Mouse (Mus musculus) heart, embryonic 11.5 days (tissue): Measurements from ENCODE around the gene Lsr. TPM values are rescaled to one million over a fixed set of nuclear protein-coding genes. Genes with fewer than 3 reads are reported as not detected.
A peak's percentile ranks its signal among the peaks of the same experiment; 100 is the strongest.

Experiments used
- ATAC-seq: fragments of 200-750 bp; cut with Nextera tagmentation; replicated peaks from 2 replicates; pipeline ENCODE4 v1.8.0; 2017; ENCODE audit warnings: moderate library complexity; ENCODE audit not compliant: insufficient number of reproducible peaks, low FRiP score, low TSS enrichment
- H3K27ac ChIP-seq: fragments of 300-500 bp; sonication (generic); 2 replicates; pipeline ENCODE4 v1.5.1; 2014; ENCODE audit warnings: mild to moderate bottlenecking, low read depth, low read length
- H3K27me3 ChIP-seq: fragments of 300-500 bp; sonication (generic); 2 replicates; pipeline ENCODE4 v1.6.1; 2014; ENCODE audit warnings: mild to moderate bottlenecking, low read length, mixed read lengths; ENCODE audit not compliant: control insufficient read depth, insufficient read depth
- H3K36me3 ChIP-seq: fragments of 300-500 bp; sonication (generic); 2 replicates; pipeline ENCODE4 v1.6.1; 2014; ENCODE audit warnings: mild to moderate bottlenecking, low read length, moderate library complexity, mixed read lengths; ENCODE audit not compliant: control insufficient read depth, insufficient read depth
- H3K4me1 ChIP-seq: fragments of 300-500 bp; sonication (generic); 2 replicates; pipeline ENCODE4 v1.6.1; 2014; ENCODE audit warnings: low read length; ENCODE audit not compliant: control insufficient read depth, insufficient read depth
- H3K4me2 ChIP-seq: fragments of 300-500 bp; sonication (generic); 2 replicates; pipeline ENCODE4 v1.6.1; 2014; ENCODE audit warnings: mild to moderate bottlenecking, moderate library complexity
- H3K4me3 ChIP-seq: fragments of 300-500 bp; sonication (generic); 2 replicates; pipeline ENCODE4 v1.5.1; 2014; ENCODE audit warnings: low read depth, low read length
- H3K9ac ChIP-seq: fragments of 300-500 bp; sonication (generic); 2 replicates; pipeline ENCODE4 v1.6.1; 2014; ENCODE audit warnings: mild to moderate bottlenecking, low read depth, low read length, moderate library complexity
- H3K9me3 ChIP-seq: fragments of 300-500 bp; sonication (generic); replicated peaks from 2 replicates; pipeline ENCODE4 v1.6.1; 2016; ENCODE audit warnings: low read length; ENCODE audit not compliant: control insufficient read depth
- WGBS: fragments of 180-500 bp; shearing (Covaris S2); extraction: QIAGEN DNeasy Blood & Tissue Kit; methylation state at CpG from one replicate; pipeline ENCODE4 v1.1.7; 2014; ENCODE audit not compliant: insufficient replicate concordance; 5-methylcytosine and 5-hydroxymethylcytosine counted together
- polyA plus RNA-seq: library from polyadenylated mRNA; unstranded; fragments of >200 nt; fragmentation: Nextera tagmentation; extraction: Ambion mirVana; gene quantifications from 2 replicates; pipeline ENCODE4 v1.2.1, GENCODE M21; 2014

Lsr gene
- polyA plus RNA-seq, 1 experiment from 2014 or later: 14.4 TPM

- ATAC-seq: no peak
- 78% methylated on average over 5 of the region's 5 CpGs for WGBS
Observed at GRCm38 (mm10) chr7:30993986-30994385, 20.7 kb upstream of the Lsr start.

DNA sequence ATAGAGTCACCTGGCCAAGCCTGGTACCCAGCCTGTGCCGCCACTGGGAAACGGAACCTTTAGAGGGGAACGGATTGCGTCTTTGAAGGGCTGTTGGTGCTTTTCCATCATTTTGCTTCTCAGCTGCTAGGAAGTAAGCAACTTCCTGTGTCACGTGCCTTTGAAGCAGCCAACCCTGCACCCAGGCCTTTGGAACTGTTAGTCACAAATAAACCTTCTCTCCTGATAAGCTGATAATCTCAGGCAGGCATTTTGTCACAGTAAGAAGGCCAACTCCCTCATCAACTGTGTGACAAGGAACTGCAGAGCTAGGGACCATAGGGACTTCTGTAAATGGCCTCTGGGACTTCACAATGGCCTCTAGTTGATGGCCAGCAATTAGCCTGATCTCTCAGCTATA lies 18.9 kb upstream of the Lsr start:
- Histone ChIP-seq H3K27ac (no peak overlapping the region), H3K9me3 (0 out of 2 replicates have a peak, but pooled peaks cover 3% of the 10 kb centered on the region), H3K36me3 (no peaks in the 10 kb centered on the region), H3K9ac (no peak overlapping the region), H3K4me2 (no peak overlapping the region; the same call in 1 of the 2 replicates), H3K27me3 (no peaks in the 10 kb centered on the region), H3K4me1 (peaks cover 4% of the 10 kb centered on the region; the same call in 1 of the 2 replicates), H3K4me3 (no peak overlapping the region)
- WGBS: 58% methylated on average over 5 of the region's 5 CpGs
- ATAC-seq: no peak

More at GRCm38 (mm10) chr7:30993986-30994385, 20.7 kb upstream of the Lsr start:
- Histone ChIP-seq H3K4me3 (no peak overlapping the region), H3K27me3 (no peaks in the 10 kb centered on the region), H3K27ac (no peak overlapping the region), H3K4me2 (no peak overlapping the region), H3K9me3 (0 out of 2 replicates have a peak, but pooled peaks cover 3% of the 10 kb centered on the region), H3K36me3 (no peaks in the 10 kb centered on the region), H3K9ac (no peak overlapping the region), H3K4me1 (peaks cover 4% of the 10 kb centered on the region; the same call in 1 of the 2 replicates)

DNA sequence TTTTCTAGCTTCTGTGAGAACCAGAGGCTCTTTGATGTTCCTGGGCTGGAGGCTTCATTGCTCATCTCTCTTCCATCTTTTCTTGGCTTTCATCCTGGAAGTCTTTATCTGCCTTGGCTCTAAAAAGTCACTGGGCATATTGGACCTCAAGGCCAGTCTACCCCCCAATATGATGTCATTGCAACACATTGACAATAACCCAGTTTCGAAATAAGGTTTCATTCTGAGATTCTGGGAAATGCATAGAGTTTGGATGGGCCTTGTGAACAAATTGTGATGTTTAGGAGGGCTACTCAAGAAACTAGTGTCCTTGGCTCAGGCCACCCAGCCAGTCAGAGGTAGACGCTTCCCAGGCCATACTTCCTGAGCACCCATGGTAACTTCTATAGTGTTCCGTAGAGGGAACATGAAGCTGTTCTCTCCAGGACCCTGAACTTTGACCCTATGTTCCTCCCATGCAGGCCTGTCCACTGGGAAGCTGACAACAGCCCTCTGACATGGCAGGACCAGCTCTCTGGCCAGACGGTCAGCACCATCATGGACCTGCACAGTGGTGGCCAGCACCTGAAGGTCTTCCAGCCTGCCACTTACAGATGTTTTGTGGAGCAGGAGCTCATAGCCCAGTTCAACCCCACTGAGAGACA lies 15.4 kb upstream of the Lsr start:
- H3K27ac ChIP-seq: no peak overlapping the region
- 74% methylated on average over 4 of the region's 4 CpGs for WGBS
- peaks cover 4% of the 10 kb centered on the region; the same call in 1 of the 2 replicates for H3K4me1 ChIP-seq
- no peaks in the 10 kb centered on the region for H3K27me3 ChIP-seq
- H3K9ac ChIP-seq: no peak overlapping the region
- H3K36me3 ChIP-seq: no peaks in the 10 kb centered on the region
- no peak for ATAC-seq
- no peak overlapping the region for H3K4me3 ChIP-seq
- H3K9me3 ChIP-seq: no peaks in the 10 kb centered on the region
- H3K4me2 ChIP-seq: no peak overlapping the region

DNA sequence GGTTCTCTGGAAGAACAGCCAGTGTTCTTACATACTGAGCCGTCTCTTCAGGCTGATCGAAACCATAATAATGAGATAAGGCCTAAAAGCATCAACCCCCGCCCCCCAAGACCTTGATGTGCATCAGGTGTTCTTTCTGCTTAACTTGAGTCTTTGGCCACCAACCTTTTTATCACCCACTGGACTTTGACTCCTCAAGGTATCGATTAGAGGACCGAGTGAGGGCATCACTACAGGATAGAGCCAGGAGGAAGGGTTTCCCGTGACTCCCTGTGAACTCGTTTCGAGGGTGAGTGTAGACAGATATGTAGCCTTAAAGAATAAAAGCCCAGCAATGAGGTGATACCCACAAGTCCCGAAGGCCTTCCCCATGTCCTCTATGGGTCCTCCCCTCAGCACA lies 12.1 kb upstream of the Lsr start:
- H3K36me3 ChIP-seq: no peaks in the 10 kb centered on the region
- no peaks in the 10 kb centered on the region for H3K4me1 ChIP-seq
- no peak for ATAC-seq
- H3K4me2 ChIP-seq: no peak overlapping the region
- no peaks in the 10 kb centered on the region for H3K27me3 ChIP-seq
- no peak overlapping the region for H3K27ac ChIP-seq
- 83% methylated on average over 9 of the region's 9 CpGs for WGBS
- H3K9ac ChIP-seq: no peak overlapping the region
- H3K9me3 ChIP-seq: no peaks in the 10 kb centered on the region; the same call in 1 of the 2 replicates
- H3K4me3 ChIP-seq: no peak overlapping the region

- Histone ChIP-seq H3K4me1 (no peaks in the 10 kb centered on the region), H3K27me3 (no peaks in the 10 kb centered on the region), H3K9me3 (no peaks in the 10 kb centered on the region; the same call in 1 of the 2 replicates), H3K36me3 (no peaks in the 10 kb centered on the region), H3K27ac (no peak overlapping the region), H3K4me3 (no peak overlapping the region), H3K9ac (no peak overlapping the region), H3K4me2 (no peak overlapping the region)
- no peak for ATAC-seq
- WGBS: 81% methylated on average over 4 of the region's 4 CpGs
Observed at GRCm38 (mm10) chr7:30981703-30982102, 8.4 kb upstream of the Lsr start.

GRCm38 (mm10) chr7:30973501-30974289 lies 431 bp upstream of the Lsr start, which contains the start of gene Fam187b:
Gene Fam187b, plus strand, starts transcription at chr7:30973790.
- H3K9me3 ChIP-seq: no peaks in the 10 kb centered on the region
- under 1% methylated on average over 37 of the region's 37 CpGs for WGBS
- H3K36me3 ChIP-seq: no peaks in the 10 kb centered on the region
- H3K4me2 ChIP-seq: peak within 1 kb of the TSS; percentile 70
- peaks cover 18% of the 10 kb centered on the region for H3K27me3 ChIP-seq
- H3K4me3 ChIP-seq: peak within 1 kb of the TSS; percentile 50
- H3K27ac ChIP-seq: no peak within 1 kb of the TSS
- peak within 1 kb of the TSS; percentile 67 for H3K9ac ChIP-seq
- H3K4me1 ChIP-seq: peaks cover 5% of the 10 kb centered on the region; the same call in 1 of the 2 replicates
- ATAC-seq: peak; percentile 63; the same call in 1 of the 2 replicates

DNA sequence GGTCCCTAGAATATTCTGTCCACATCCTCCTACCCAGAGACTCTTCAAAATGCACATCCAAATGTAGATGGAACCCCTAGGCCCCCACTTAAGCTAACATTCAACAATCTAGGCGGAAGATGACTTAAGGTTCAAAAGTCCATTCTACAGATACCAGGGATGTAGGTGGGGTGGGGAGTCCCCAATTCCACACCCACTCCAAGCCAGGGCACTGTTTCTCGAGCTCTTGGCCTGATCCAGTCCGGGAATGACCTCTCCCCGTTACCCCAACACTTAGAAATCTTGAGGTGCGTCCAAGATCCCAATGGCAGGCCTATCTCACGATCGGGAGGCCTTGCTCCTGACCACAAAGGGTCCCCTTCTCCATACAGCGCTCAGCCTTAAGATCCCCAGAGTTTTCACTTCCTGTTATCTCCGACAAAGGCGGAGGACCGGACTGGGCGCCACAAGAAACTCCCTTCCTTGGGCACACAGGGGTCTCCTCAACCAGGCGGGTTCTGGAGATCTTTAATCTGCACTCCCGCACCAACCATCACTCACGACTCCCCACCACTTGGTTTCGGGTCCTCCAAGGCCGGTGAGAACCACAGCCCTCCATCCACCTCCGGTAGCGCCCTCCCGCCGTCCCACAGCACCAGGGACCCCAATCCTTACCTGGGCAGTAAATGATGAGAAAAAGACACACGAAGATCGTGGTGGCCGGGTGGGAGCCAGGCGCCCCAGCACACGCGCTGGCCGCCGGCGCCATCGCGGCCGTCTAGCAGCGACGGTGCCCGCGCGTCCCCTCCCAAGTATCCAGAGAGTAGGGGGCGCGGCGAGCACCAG lies 626 bp downstream of the Lsr start:
- H3K4me3 ChIP-seq: peak overlapping the region; percentile 50
- no peaks in the 10 kb centered on the region for H3K9me3 ChIP-seq
- H3K36me3 ChIP-seq: no peaks in the 10 kb centered on the region
- H3K9ac ChIP-seq: peak overlapping the region; percentile 67
- peak overlapping the region; percentile 70 for H3K4me2 ChIP-seq
- peaks cover 5% of the 10 kb centered on the region; the same call in 1 of the 2 replicates for H3K4me1 ChIP-seq
- H3K27me3 ChIP-seq: peaks cover 18% of the 10 kb centered on the region
- WGBS: 5% methylated on average over 34 of the region's 41 CpGs
- H3K27ac ChIP-seq: no peak overlapping the region
- no peak for ATAC-seq

- Histone ChIP-seq H3K27ac (no peak overlapping the region), H3K4me1 (peaks cover 5% of the 10 kb centered on the region; the same call in 1 of the 2 replicates), H3K36me3 (no peaks in the 10 kb centered on the region), H3K9me3 (no peaks in the 10 kb centered on the region), H3K4me2 (peak overlapping the region; percentile 70; the same call in 1 of the 2 replicates), H3K9ac (no peak overlapping the region), H3K4me3 (no peak overlapping the region), H3K27me3 (peaks cover 18% of the 10 kb centered on the region)
- no peak for ATAC-seq
- 87% methylated on average over 15 of the region's 15 CpGs for WGBS
Observed at GRCm38 (mm10) chr7:30971901-30972300, 1.4 kb downstream of the Lsr start.
